Mouse (Mus musculus): ENCODE results near the gene Arf4.
"Not testable (repeated sequence)": the region's sequence is repeated elsewhere in the genome, so short reads cannot be mapped to it uniquely, and the experiment has no call there.

Arf4 gene

DNA sequence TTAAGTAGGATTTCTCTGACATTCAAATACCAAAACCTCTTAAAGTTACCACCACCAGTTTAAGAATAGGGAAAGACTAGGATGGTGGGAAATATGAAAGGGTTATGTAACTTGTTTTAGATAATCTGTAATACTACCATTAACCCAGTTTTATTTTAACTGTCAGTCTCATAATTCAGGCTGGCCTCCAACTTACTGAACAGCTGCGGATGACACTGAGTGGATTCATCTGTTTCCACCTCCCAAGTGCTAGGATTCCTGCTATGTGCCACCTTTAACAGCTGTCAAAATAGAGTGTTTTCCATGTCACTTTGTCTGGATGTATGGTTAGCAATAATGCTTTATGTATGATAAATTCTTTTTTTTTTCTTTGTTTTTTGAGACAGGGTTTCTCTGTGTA, 22.4 kb downstream of the Arf4 start:
- in situ Hi-C loops (cut with MboI, MseI) = no loop called here

DNA sequence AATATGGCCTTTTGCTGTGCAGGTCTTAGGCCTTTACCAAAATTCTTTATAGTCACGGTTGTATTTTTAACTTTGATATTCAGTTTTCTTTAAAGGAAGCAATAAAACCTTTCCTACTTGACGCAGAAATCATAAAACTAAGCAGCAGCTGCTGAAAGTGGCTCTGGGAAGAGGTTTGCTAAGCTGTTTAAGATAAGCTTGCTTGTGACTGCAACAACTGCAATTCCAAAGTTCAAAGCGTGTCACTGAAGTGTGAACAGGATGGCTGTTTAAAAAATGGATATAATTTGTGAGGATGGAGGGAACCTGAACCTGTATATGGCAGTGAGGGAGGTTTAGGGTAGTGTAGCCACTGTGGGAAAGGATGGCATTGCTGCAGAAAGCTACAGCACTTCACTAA, 24.1 kb downstream of the Arf4 start:
- in situ Hi-C loops (cut with MboI, MseI) = no loop called here

DNA sequence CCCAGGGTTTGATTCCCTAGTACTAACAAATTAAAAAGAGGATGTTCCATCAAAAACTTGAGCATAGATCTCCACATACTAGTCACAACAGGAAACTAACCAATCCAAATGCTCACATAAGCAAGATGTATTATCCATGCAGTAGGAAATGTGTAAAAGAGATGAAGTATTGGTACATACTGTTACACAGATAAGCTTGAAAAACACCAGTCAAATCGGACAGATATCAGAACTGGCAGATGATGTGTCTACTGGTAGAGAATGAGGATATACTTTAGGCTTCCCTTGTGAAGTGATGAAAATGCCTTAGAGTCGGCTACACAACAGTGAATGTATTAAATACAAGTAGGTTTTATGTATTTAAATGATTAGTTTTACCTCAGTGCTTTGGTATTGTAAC, 24.6 kb downstream of the Arf4 start:
- in situ Hi-C loops (cut with MboI, MseI) = no loop called here

DNA sequence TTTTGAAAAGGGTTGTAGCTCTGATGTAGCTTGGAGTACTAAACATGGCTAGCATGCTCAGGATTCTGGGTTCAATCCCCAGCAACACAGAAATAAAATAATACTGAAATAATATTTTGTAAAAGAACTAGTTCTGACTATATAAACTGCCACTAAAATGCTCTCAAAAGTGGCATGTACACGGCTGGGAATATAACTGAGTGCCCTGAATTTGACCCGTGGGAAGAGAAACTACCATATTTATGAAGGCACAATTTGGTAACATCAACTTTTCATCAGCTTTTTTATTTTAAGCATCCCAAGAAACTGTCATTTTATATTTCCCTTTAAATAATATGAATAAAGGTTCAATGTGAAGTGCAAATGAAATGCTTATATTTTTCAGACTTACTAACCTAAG, 26.0 kb downstream of the Arf4 start:
- in situ Hi-C loops (cut with MboI, MseI) = no loop called here

DNA sequence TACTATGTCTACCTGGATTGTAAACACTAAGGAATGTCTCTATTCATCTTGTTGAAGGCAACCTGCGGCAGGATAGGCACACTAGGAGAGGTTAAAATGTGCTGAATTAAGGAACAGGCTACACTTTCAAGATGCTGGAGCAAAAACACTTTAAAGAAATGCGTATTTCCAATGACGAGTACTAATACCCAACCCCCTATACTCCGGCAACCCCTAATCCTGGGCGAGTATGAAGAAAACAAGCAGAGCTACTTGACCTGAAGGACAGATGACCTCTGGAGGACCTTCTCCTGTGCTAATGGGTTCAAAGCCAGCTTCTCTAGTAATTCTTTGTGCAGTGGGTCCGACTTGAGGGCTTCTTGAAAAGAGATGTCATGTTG, 30.1 kb downstream of the Arf4 start:
- in situ Hi-C loops (cut with MboI, MseI) = loop anchor here in 1 of 2 experiments (5.0 kb wide), 1 partner anchor 564 kb away; no protein-coding TSS in a partner anchor

DNA sequence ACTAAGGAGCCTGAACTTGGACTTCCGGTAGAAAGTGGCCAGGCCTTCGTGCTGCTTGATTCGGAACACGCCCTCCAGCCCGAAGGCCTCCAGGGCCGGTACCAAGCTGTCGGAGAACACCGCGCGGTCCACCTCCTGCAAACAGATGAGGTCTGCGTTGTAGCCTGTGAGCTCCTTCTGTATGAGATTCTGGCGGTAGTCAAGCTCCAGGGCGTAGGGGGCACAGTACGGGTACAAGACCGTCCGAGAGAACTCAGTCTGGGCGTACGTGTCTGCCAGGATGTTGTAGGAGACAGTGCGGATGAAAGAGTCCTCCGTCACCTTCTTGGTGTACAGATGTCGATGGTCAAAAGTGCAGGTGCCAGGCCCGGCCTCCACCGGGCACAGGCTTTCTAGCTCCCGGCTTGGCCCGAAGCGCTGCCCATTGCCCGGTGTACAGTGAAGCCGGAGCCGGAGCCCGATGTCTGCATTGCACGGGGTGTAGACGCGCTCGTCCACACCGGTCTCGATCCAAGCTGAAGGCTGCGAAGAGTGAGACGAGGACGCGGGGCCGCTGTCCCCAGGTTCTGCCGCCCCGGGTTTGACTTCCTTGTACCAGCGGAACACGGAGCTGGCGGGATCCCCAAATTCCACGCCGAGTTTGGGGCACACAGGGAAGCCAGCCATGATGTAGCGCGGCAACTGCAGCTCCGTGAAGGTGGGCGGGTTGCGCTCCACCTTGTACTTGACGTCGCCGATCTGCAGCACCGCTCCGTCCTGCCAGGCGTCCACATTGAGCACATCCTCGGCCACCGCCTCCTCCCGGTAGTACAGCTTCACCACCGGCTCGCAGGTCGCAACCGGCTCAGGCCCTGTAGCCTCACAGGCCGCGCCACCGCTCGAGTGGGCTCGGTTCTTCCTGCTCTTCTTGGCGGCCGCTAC, 30.8 kb downstream of the Arf4 start:
- in situ Hi-C loops (cut with MboI, MseI) = loop anchor here in 1 of 2 experiments (5.0 kb wide), 1 partner anchor 564 kb away; no protein-coding TSS in a partner anchor

DNA sequence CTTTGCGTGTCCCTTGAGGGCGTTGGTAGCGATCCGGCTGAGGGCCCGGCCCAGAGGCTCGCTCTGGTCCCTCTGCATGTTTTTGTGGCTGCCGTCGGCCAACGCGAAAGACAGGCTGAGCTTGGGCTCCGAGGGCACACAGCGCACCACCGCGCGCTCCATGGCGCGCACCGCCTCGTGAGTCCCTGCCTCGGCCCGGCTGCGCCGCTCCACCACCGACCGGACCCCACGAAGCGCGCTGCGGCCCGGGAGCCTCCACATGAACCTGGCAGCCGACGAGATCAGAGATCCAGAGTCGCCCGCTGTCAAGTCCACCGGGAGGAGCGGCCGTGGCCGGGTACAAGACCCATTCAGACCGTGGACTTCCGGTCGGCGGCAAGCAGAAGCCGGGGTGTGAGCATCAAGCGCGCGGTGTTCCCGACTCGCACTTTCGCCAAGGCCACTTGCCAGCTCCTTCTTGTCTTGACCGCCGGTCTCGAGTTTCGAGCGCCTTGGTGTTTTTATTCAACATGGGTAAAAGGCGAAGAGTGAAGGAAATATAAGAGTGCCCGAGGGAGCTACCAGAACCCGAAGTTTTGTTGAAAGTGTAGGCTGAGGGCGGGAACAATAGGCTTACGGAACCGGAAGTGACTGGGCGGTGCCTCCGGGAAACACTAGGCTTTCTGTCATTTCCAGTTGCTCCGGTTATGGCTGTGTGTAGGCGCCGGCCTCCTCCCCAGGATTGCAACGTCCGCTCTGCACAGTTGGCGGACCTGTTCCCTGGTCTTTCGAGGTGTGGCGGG, 31.6 kb downstream of the Arf4 start, which contains the start of gene Pde12:
Pde12 (minus strand) TSS at position 592 of the 782 bp plus-strand sequence.
- in situ Hi-C loops (cut with MboI, MseI) = loop anchor here in 1 of 2 experiments (5.0 kb wide), 1 partner anchor 563 kb away; no protein-coding TSS in a partner anchor

DNA sequence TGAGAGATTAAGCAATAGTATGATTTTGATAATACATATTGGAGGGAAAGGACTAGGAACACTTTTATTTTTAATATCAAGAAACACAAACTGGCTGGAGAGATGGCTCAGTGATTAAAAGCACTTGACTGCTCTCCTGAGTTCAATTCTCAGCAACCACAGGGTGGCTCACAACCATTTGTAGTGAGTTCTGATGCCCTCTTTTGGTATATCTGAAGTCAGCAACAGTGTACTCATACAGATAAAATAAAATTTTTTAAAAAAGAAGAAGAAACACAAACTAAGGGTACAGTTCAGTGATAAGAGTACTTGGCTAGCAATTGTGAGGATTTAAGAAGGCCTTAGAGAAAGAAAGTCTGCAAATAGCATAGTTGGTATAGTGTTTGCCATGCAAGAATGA, 33.1 kb downstream of the Arf4 start:
- in situ Hi-C loops (cut with MboI, MseI) = no loop called here

DNA sequence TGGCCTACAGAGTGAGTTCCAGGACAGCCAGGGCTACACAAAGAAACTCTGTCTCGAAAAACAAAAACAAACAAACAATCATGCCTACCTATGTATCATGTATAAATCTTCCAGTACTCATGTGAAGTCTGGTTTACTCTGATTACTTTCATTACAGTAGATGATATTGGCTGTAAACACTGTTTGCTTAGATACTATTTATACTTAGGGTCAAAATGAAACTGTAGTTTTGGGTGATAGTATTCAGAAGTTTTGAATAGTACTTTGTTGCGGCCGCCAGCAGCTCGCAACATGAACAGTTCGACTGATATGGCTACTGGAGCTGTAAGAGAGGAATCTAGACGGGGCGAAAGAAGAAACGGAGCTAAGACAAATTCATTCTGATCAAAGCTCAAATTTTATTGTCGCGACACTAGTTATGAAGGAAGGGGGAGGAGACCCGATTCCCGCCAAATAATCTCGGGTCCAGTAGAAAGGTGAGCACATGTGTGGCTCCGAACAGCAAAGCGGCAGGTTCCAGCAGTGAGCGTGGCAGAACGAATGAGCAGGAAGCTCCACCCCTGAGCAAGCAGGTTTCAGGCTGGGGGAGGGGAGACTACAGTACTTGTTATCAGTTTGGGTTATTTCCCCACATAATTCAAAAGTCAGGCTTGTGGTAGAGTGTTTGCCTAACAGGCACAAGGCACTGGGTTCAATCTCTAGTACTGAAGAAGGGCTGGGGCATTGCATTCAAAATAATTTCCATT, 34.2 kb downstream of the Arf4 start:
- in situ Hi-C loops (cut with MboI, MseI) = not testable (repeated sequence)

DNA sequence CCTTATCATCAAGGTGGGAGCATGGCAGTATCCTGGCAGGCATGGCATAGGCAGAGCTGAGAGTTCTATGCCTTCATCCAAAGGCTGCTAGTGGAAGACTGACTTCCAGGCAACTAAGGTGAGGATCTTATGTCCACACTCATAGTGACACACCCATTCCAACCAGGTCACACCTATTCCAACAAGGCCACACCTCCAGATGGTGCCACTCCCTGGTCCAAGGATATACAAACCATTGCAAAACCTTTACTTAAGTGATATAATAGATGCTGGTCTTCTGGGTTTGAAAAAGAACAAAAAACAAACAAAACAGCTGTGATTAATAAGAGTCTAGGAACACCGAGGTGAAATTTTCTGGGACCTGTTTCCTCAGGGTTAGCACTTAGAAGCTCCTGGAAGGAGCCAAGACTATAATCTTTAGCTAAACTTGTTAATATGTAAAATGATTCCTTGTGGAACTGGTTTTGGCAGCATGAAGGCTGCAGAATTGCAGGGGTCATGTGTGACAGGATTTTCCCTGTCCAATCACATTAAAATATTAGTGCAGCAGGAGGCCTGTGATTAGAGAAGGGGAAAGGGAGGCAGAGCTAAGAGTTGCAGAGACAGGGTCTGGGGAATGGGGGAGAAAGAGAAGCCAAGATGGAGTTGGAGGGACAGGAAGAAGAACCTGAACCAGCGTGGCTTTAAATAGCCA, 36.7 kb downstream of the Arf4 start:
- in situ Hi-C loops (cut with MboI, MseI) = loop anchor here in 1 of 2 experiments (5.0 kb wide), 1 partner anchor 53 kb away; no protein-coding TSS in a partner anchor

DNA sequence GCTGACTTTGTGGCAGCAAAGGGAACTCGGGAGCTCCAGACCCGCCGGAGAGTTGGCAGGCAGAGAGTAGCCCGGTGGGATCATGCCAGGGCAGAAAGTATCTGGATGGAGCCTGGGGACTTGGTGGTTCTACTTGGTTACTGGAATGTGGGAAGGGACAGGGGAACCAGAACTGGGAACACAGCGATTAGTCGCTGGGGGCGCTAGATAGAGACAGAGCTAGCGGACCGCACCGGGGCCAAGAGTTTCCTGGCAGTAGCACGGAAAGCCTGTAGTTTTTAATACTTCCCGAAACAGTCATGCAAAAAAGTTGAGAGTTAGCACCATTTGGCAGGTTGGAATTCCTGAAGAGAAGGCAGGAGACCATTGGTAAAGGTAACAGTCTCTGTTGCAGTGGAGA, 37.5 kb downstream of the Arf4 start:
- in situ Hi-C loops (cut with MboI, MseI) = loop anchor here in 1 of 2 experiments (5.0 kb wide), 1 partner anchor 52 kb away; no protein-coding TSS in a partner anchor

DNA sequence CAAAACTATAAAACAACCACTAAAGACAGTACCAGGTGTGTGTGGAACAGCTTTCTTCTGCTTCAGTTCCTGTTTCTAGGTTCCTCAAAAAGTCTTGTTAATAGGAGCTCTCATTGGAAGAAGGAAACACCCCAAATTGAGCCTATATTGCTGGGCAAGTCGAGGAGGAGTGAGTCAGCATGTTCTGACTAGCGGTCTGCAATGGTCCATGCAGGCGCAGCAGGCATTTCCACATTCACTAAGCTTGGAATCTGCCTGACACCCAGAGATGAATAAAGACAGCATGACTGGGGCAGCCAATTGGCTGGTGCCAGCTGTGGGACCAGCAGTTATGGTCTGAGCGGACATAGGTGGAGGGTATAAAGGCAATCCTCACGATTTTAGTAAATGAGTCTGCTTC, 37.9 kb downstream of the Arf4 start:
- in situ Hi-C loops (cut with MboI, MseI) = loop anchor here in 1 of 2 experiments (5.0 kb wide), 1 partner anchor 52 kb away; no protein-coding TSS in a partner anchor

DNA sequence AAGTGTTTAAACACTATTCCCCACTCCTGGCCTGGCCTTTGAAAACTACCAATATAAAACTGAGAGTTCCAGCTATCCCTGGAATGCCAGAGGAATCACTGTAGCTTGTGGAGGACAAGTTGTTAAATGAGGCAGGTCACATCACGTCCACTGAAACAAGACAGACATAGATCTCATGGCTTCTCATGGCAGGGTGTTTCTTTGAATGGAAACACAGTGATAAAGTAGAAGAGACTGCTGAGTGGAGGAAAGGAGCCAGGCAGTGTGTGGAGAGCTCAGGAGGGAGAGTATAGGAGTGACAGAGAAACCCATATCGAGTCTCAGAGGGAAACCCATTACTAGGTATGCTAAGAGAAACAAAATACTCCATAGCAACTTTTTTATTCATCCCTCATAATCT, 52.9 kb downstream of the Arf4 start:
- in situ Hi-C loops (cut with MboI, MseI) = no loop called here

DNA sequence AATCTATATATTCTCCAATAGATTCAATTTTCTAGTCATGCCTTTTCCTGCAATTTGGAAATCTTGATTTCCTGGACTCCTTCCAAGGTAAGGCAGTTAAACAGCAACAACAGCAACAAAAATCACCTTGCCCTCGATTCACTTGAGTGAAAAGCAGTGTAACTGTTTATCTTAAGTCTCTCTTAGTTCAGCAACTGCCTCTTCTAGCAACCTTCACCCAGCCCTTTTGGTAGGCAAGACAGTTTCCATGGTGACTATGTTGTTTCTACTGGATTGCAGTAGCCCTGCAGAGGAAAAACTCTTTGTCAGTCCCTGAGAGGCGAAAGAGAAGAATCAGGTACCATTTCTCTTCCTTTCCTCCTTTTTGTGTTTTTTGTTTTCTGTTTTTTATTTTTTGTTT, 53.5 kb downstream of the Arf4 start:
- in situ Hi-C loops (cut with MboI, MseI) = no loop called here

DNA sequence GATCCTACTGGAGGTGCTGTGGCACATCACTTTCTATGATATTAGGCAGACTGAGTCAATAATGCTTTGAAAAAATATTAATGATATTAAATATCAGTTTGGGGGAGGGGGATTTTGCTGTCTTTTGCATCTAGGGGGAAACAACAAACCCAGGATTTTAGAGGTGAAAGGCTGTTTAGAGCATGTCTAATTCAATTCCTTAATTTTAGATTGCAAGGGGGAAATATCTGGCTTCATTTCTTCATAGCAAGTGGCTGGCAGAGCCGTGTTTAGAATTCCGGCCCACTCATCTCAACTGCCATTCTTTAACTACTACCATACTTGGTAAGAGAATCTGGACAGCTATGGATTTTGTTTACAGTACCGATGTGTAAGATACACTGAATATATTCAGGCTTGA, 55.1 kb downstream of the Arf4 start, which contains the start of gene Dnah12:
Dnah12 (plus strand) TSS at position 301 of the 400 bp plus-strand sequence.
- in situ Hi-C loops (cut with MboI, MseI) = no loop called here

DNA sequence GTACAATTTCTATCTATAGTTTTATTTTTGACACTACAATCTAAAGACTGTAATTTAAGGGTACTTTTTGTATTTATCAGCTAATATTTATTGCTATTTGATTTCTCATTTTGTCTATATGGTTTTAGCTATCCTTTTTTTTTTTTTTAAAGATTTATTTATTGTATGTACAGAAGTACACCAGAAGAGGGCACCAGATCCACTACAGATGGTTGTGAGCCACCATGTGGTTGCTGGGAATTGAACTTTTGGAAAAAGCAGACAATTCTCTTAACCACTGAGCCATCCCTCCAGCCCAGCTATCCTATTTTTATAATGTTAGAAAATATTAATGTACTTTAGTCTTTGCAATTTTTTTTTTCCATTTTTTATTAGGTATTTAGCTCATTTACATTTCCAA, 60.0 kb downstream of the Arf4 start:
- in situ Hi-C loops (cut with MboI, MseI) = no loop called here

DNA sequence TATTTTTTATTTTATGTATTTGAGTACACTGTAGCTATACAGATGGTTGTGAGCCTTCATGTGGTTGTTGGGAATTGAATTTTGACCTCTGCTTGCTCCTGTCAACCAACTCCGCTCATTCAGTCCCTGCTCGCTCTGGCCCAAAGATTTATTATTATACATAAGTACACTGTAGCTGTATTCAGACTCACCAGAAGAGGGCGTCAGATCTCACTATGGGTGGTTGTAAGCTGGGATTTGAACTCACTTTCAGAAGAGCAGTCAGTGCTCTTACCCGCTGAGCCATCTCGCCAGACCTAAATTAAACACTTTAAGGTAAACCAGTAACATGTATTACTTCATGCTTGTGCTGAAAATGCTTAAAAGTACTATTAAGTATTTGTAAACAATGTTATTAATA, 67.4 kb downstream of the Arf4 start:
- in situ Hi-C loops (cut with MboI, MseI) = loop anchor here in 1 of 2 experiments (5.0 kb wide), 1 partner anchor 72 kb away; no protein-coding TSS in a partner anchor
